Mouse (Mus musculus): Measurements from ENCODE around the gene Sh3bp5. TPM values are rescaled to one million over a fixed set of nuclear protein-coding genes. Genes with fewer than 3 reads are reported as not detected.

Sh3bp5 gene
- polyA plus RNA-seq, 1 experiment, result 99.5 TPM

- H3K27ac ChIP-seq (ENCODE audit: insufficient read depth, low read depth, low read length), result no peak overlapping the region
- TF ChIP-seq CTCF (IDR thresholded peaks at IDR 0.05; ENCODE audit: low read depth, low read length), result no peak
- no peak for TF ChIP-seq POLR2A (IDR thresholded peaks at IDR 0.05; ENCODE audit: borderline replicate concordance, low read depth, low read length)
- H3K4me3 ChIP-seq (ENCODE audit: insufficient read depth, low read length), result no peak overlapping the region
- H3K4me1 ChIP-seq (ENCODE audit: control insufficient read depth, insufficient read depth, low read length), result peaks cover 15% of the 10 kb centered on the region
These were observed 66.5 kb downstream of the Sh3bp5 start for GRCm38 (mm10) chr14:31369377-31369776.

- no peak overlapping the region for H3K27ac ChIP-seq (ENCODE audit: insufficient read depth, low read depth, low read length)
- TF ChIP-seq CTCF (IDR thresholded peaks at IDR 0.05; ENCODE audit: low read depth, low read length) (no peak), POLR2A (IDR thresholded peaks at IDR 0.05; ENCODE audit: borderline replicate concordance, low read depth, low read length) (no peak)
- no peak overlapping the region for H3K4me3 ChIP-seq (ENCODE audit: insufficient read depth, low read length)
- peaks cover 4% of the 10 kb centered on the region for H3K4me1 ChIP-seq (ENCODE audit: control insufficient read depth, insufficient read depth, low read length)
These were observed 67.9 kb downstream of the Sh3bp5 start for GRCm38 (mm10) chr14:31367951-31368350.

GRCm38 (mm10) chr14:31365350-31365749, 70.5 kb downstream of the Sh3bp5 start:
- no peaks in the 10 kb centered on the region for H3K4me1 ChIP-seq (ENCODE audit: control insufficient read depth, insufficient read depth, low read length)
- H3K27ac ChIP-seq (ENCODE audit: insufficient read depth, low read depth, low read length), result no peak overlapping the region
- no peak overlapping the region for H3K4me3 ChIP-seq (ENCODE audit: insufficient read depth, low read length)
- peak; percentile 37; the same call in 1 of the 2 replicates for TF ChIP-seq CTCF (IDR thresholded peaks at IDR 0.05; ENCODE audit: low read depth, low read length)
- TF ChIP-seq POLR2A (IDR thresholded peaks at IDR 0.05; ENCODE audit: borderline replicate concordance, low read depth, low read length), result no peak

GRCm38 (mm10) chr14:31364589-31364988, 71.3 kb downstream of the Sh3bp5 start:
- TF ChIP-seq POLR2A (IDR thresholded peaks at IDR 0.05; ENCODE audit: borderline replicate concordance, low read depth, low read length), result no peak
- no peak for TF ChIP-seq CTCF (IDR thresholded peaks at IDR 0.05; ENCODE audit: low read depth, low read length)
- no peak overlapping the region for H3K4me3 ChIP-seq (ENCODE audit: insufficient read depth, low read length)

GRCm38 (mm10) chr14:31362236-31362635, 73.6 kb downstream of the Sh3bp5 start:
- H3K4me1 ChIP-seq (ENCODE audit: control insufficient read depth, insufficient read depth, low read length), result no peaks in the 10 kb centered on the region
- no peak overlapping the region for H3K4me3 ChIP-seq (ENCODE audit: insufficient read depth, low read length)
- H3K27ac ChIP-seq (ENCODE audit: insufficient read depth, low read depth, low read length), result no peak overlapping the region
- TF ChIP-seq POLR2A (IDR thresholded peaks at IDR 0.05; ENCODE audit: borderline replicate concordance, low read depth, low read length), result no peak
- TF ChIP-seq CTCF (IDR thresholded peaks at IDR 0.05; ENCODE audit: low read depth, low read length), result no peak

More at GRCm38 (mm10) chr14:31364589-31364988, 71.3 kb downstream of the Sh3bp5 start:
- Histone ChIP-seq H3K27ac (ENCODE audit: insufficient read depth, low read depth, low read length) (no peak overlapping the region), H3K4me1 (ENCODE audit: control insufficient read depth, insufficient read depth, low read length) (no peaks in the 10 kb centered on the region)

- no peak overlapping the region for H3K27ac ChIP-seq (ENCODE audit: insufficient read depth, low read depth, low read length)
- no peaks in the 10 kb centered on the region for H3K4me1 ChIP-seq (ENCODE audit: control insufficient read depth, insufficient read depth, low read length)
- H3K4me3 ChIP-seq (ENCODE audit: insufficient read depth, low read length), result no peak overlapping the region
- TF ChIP-seq CTCF (IDR thresholded peaks at IDR 0.05; ENCODE audit: low read depth, low read length), result no peak
- no peak for TF ChIP-seq POLR2A (IDR thresholded peaks at IDR 0.05; ENCODE audit: borderline replicate concordance, low read depth, low read length)
These were observed 90.5 kb downstream of the Sh3bp5 start for GRCm38 (mm10) chr14:31345367-31345766.

GRCm38 (mm10) chr14:31343241-31343640, 92.6 kb downstream of the Sh3bp5 start:
- Histone ChIP-seq H3K27ac (ENCODE audit: insufficient read depth, low read depth, low read length) (no peak overlapping the region), H3K4me1 (ENCODE audit: control insufficient read depth, insufficient read depth, low read length) (no peaks in the 10 kb centered on the region; the same call in 1 of the 2 replicates), H3K4me3 (ENCODE audit: insufficient read depth, low read length) (no peak overlapping the region)
- no peak for TF ChIP-seq CTCF (IDR thresholded peaks at IDR 0.05; ENCODE audit: low read depth, low read length)
- no peak for TF ChIP-seq POLR2A (IDR thresholded peaks at IDR 0.05; ENCODE audit: borderline replicate concordance, low read depth, low read length)

GRCm38 (mm10) chr14:31337947-31338346, 97.9 kb downstream of the Sh3bp5 start:
- TF ChIP-seq CTCF (IDR thresholded peaks at IDR 0.05; ENCODE audit: low read depth, low read length) (no peak), POLR2A (IDR thresholded peaks at IDR 0.05; ENCODE audit: borderline replicate concordance, low read depth, low read length) (no peak)
- H3K4me3 ChIP-seq (ENCODE audit: insufficient read depth, low read length), result peak overlapping the region; percentile 99
- peaks cover 4% of the 10 kb centered on the region for H3K4me1 ChIP-seq (ENCODE audit: control insufficient read depth, insufficient read depth, low read length)
- no peak overlapping the region for H3K27ac ChIP-seq (ENCODE audit: insufficient read depth, low read depth, low read length)

GRCm38 (mm10) chr14:31337406-31337805, 98.5 kb downstream of the Sh3bp5 start:
- peaks cover 4% of the 10 kb centered on the region for H3K4me1 ChIP-seq (ENCODE audit: control insufficient read depth, insufficient read depth, low read length)
- TF ChIP-seq POLR2A (IDR thresholded peaks at IDR 0.05; ENCODE audit: borderline replicate concordance, low read depth, low read length) (no peak), CTCF (IDR thresholded peaks at IDR 0.05; ENCODE audit: low read depth, low read length) (no peak)
- peak overlapping the region; percentile 99 for H3K4me3 ChIP-seq (ENCODE audit: insufficient read depth, low read length)
- H3K27ac ChIP-seq (ENCODE audit: insufficient read depth, low read depth, low read length), result no peak overlapping the region

- peaks cover 4% of the 10 kb centered on the region for H3K4me1 ChIP-seq (ENCODE audit: control insufficient read depth, insufficient read depth, low read length)
- H3K4me3 ChIP-seq (ENCODE audit: insufficient read depth, low read length), result peak within 1 kb of the TSS; percentile 99
- TF ChIP-seq POLR2A (IDR thresholded peaks at IDR 0.05; ENCODE audit: borderline replicate concordance, low read depth, low read length), result peak; percentile 94
- TF ChIP-seq CTCF (IDR thresholded peaks at IDR 0.05; ENCODE audit: low read depth, low read length), result no peak
- H3K27ac ChIP-seq (ENCODE audit: insufficient read depth, low read depth, low read length), result peak within 1 kb of the TSS; percentile 67
These were observed 99.3 kb downstream of the Sh3bp5 start, which contains the start of gene Capn7 for GRCm38 (mm10) chr14:31336369-31337155. Gene Capn7, plus strand, starts transcription at chr14:31336638.

Data from bone marrow macrophage, adult 2 months (primary cell).